Mouse (Mus musculus): Measurements from ENCODE around the gene Arfgap1.
A peak's percentile ranks its signal among the peaks of the same experiment; 100 is the strongest.

Gene Arfgap1

DNA sequence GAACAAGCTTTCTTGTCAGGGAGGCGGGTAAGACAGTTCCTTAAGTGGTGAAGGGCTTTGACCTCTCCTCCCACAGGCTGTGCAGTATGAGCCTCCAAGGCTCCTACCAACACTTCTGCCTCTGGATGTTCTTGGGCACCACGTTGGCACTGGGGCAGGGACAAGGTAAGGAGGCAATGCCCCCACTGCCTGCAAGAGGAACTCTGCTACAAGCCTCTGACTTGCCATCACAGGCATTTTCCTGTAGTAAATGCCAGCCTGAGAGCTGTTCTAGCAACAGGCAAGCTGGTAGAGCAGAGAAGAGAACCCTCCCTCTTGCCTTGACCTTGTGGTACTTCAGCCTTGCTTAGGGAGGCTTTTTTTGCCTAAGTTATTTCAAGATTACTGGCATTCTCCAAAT lies 19.4 kb downstream of the Arfgap1 start, which contains the start of gene Col20a1:
Gene Col20a1 (plus strand): TSS at position 87 of the 400 bp plus-strand sequence.
- no peak for DNase-seq

DNA sequence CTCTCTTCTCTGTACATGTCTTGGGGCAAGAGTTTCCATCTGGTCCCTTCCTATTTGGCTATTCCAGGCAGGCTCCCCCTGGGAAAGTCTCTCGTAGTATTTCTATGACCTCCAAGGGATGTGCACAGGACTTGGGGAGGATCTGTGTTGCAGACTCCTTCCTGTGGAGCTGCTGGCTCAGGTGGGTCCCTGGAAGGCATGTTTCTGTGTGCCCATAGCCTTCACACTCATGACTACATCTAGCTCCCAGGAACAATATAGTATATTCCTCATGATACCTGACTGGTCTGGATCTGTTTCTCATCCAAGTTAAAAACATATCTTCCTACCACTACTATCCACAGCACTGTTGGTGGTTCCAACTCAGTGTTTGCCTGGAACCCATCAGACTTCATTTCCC lies 20.0 kb downstream of the Arfgap1 start:
- no peak for DNase-seq

- no peak for DNase-seq
These were observed 20.5 kb downstream of the Arfgap1 start for GRCm38 (mm10) chr2:180987432-180988030.

- DNase-seq = peak; percentile 15
These were observed 21.4 kb downstream of the Arfgap1 start for GRCm38 (mm10) chr2:180988347-180988913.

DNA sequence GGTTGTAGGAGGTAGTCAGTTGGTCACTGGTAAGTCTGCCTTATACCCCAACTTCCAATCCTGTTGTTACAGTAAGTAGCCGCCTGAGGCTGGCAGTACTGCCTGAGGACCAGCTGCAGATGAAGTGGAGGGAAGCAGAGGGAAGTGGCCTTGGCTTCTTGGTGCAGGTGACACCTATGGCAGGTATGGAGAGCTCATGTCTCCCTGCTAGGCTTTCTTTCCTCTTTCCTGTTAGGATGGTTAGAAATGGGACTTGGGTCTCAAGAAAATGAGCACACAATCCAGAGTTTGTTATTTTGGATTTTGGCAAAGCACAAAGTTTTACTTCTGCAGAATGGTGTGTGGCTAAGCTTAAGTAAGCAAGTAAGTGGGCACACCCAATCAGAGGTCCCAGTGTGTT lies 21.9 kb downstream of the Arfgap1 start:
- no peak for DNase-seq

- DNase-seq = peak; percentile 12
These were observed 23.3 kb downstream of the Arfgap1 start for GRCm38 (mm10) chr2:180990347-180990746.

DNA sequence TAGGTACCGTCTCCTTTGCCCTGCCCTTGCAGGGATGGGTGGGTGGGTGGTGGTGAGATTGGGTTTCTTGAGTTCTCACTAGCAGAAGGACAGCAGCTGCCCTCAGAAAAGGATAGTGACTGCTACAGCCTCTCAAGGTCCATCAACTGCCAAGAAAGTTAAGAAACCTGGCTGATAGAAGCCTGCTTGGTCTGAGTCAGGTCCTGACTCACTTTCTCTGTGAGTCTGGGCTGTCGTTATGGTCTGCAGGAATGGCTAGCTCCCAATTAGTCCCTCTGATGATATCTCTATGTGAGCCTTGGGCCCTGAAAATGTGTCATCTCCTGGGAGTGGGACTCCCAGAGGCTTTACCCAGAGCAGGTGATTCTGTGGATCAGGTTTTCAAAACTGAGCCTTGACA lies 27.3 kb downstream of the Arfgap1 start:
- DNase-seq = no peak

DNA sequence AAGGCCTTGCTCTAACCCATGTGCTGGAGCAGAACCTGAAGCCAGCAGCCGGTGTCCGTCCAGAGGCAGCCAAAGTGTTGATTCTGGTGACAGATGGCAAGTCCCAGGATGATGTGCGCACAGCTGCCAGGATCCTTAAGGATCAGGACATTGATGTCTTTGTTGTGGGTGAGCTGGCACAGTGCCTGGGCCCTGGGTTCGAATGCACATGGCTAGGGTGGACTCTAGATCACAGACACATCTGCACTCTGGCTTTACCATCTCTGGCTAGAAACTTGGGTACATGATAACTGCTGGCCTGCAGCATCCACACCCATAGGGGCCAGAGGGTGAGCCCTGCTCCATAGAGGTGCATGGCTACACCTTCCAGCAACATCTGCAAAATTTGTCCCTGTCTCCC lies 28.4 kb downstream of the Arfgap1 start:
- DNase-seq = no peak

DNA sequence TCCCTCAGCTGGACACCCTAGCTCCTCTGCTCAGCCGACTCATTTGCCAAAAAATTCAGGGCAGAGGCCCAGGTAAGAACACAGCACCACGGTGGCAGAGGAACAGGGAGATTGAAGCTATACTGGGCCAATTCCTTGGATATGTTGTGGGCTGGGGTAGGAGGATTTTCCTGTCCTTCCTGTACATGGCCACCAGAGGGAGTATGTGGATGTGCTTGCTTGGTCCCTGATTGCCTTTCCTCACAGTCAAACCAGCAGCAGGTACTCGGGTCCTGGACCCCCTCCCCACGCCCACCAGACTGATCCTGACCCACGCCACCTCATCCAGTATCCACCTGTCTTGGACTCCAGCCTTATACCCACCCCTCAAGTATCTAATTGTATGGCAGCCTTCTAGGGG lies 29.4 kb downstream of the Arfgap1 start:
- DNase-seq = peak; percentile 62

- no peak for DNase-seq
These were observed 29.9 kb downstream of the Arfgap1 start for GRCm38 (mm10) chr2:180996905-180997304.

DNA sequence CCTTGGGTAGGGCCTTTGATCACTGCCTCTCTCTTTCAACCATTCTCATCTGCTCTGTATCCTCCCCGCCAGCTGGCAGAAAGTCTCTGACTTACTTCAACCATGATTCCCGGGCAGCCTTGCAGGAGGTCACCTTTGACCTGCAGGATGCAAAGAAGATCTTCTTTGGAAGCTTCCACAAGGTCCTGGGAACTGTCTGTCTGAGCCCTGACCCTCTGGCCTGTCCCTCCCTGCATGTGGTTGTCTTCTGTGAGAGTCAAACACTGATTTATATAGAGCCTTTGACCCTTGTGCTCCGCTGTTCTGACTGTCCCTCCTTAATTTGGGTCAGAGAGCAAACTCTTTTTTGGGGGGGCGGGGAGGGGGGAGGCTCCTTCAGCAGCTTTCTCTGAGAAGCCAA lies 40.0 kb downstream of the Arfgap1 start:
- no peak for DNase-seq

- DNase-seq = no peak
These were observed 41.3 kb downstream of the Arfgap1 start for GRCm38 (mm10) chr2:181008339-181008738.

- peak; percentile 33 for DNase-seq
These were observed 64.4 kb downstream of the Arfgap1 start for GRCm38 (mm10) chr2:181031406-181031934.
